Mouse (Mus musculus) stomach, postnatal 0 days (tissue): ENCODE data around the gene Fam83b. TPM values are rescaled to one million over a fixed set of nuclear protein-coding genes. Genes with fewer than 3 reads are reported as not detected.

ENCODE experiments used
- ATAC-seq: fragments of 200-750 bp; cut with Nextera tagmentation; 2 replicates; pipeline ENCODE4 v1.8.0; 2017; ENCODE audit not compliant: low FRiP score, low TSS enrichment
- DNase-seq: peaks from one replicate; pipeline ENCODE4 v3.0.0-alpha.2; 2016; ENCODE audit warnings: low spot score
- H3K27ac ChIP-seq: fragments of 300-500 bp; sonication (generic); replicated peaks from 2 replicates; pipeline ENCODE4 v1.5.1; 2014; ENCODE audit warnings: mild to moderate bottlenecking, control low read depth
- H3K27me3 ChIP-seq: fragments of 300-500 bp; sonication (generic); 2 replicates; pipeline ENCODE4 v1.6.1; 2014; ENCODE audit warnings: low read length; ENCODE audit not compliant: control insufficient read depth, insufficient read depth
- H3K36me3 ChIP-seq: fragments of 300-500 bp; sonication (generic); 2 replicates; pipeline ENCODE4 v1.6.1; 2014; ENCODE audit warnings: low read length, mixed read lengths; ENCODE audit not compliant: control insufficient read depth, insufficient read depth
- H3K4me1 ChIP-seq: fragments of 300-500 bp; sonication (generic); replicated peaks from 2 replicates; pipeline ENCODE4 v1.6.1; 2014; ENCODE audit warnings: antibody characterized with exemption; ENCODE audit not compliant: control insufficient read depth, insufficient read depth
- H3K4me2 ChIP-seq: fragments of 300-500 bp; sonication (generic); replicated peaks from 2 replicates; pipeline ENCODE4 v1.6.1; 2014; ENCODE audit warnings: low read depth, mild to moderate bottlenecking, control low read depth, moderate library complexity
- H3K4me3 ChIP-seq: fragments of 300-500 bp; sonication (generic); 2 replicates; pipeline ENCODE4 v1.5.1; 2014; ENCODE audit warnings: low read depth, low read length, control low read depth
- H3K9ac ChIP-seq: fragments of 300-500 bp; sonication (generic); 2 replicates; pipeline ENCODE4 v1.6.1; 2014; ENCODE audit warnings: mild to moderate bottlenecking, low read length, control low read depth, mixed read lengths
- H3K9me3 ChIP-seq: fragments of 300-500 bp; sonication (generic); 2 replicates; pipeline ENCODE4 v1.6.1; 2016; ENCODE audit warnings: low read length; ENCODE audit not compliant: control insufficient read depth
- CTCF ChIP-seq: IDR thresholded peaks from 2 replicates; pipeline ENCODE4 v1.5.1; 2016; ENCODE audit warnings: antibody characterized with exemption, low read depth, mild to moderate bottlenecking, moderate library complexity
- EP300 ChIP-seq: optimal IDR thresholded peaks from 2 replicates; pipeline ENCODE3; 2016; ENCODE audit warnings: antibody characterized with exemption
- WGBS: fragments of 180-500 bp; shearing (Covaris S2); extraction: QIAGEN DNeasy Blood & Tissue Kit; methylation state at CpG from one replicate; pipeline ENCODE4 v1.1.7; 2014; 5-methylcytosine and 5-hydroxymethylcytosine counted together
- polyA plus RNA-seq: library from polyadenylated mRNA; unstranded; fragments of >200 nt; fragmentation: Nextera tagmentation; extraction: Ambion mirVana; gene quantifications from 2 replicates; pipeline ENCODE4 v1.2.1, GENCODE M21; 2015

The Fam83b gene
- polyA plus RNA-seq, 1 experiment from 2014 or later: 4.7 TPM

DNA sequence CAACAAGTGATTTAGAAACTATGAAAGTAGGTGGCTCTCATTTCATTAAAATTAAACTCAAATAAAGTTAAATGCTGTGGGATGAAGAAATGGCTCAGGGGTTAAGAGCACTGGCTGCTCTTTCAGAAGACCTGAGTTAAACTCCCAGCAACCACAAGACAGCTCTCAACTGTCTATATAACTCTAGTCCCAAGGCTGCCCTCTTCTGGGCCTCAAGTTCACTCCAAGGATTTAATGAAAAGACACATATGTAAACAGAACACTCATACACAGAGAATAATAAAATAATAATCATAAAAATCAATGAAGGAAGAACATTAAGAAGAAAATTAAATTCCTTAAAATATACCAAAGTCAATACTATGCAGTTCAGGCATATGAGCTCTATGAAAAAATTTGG is 105.4 kb downstream of the Fam83b start:
- no peak for ATAC-seq
- no peaks in the 10 kb centered on the region for H3K4me1 ChIP-seq
- no peak for TF ChIP-seq EP300
- TF ChIP-seq CTCF: 0 out of 2 replicates have a peak, but pooled peaks have one; percentile 3
- H3K9me3 ChIP-seq: no peaks in the 10 kb centered on the region
- no peaks in the 10 kb centered on the region for H3K36me3 ChIP-seq
- no peak overlapping the region for H3K27ac ChIP-seq
- no peak overlapping the region for H3K4me3 ChIP-seq
- DNase-seq: no peak
- H3K4me2 ChIP-seq: no peak overlapping the region
- H3K27me3 ChIP-seq: no peaks in the 10 kb centered on the region
- H3K9ac ChIP-seq: no peak overlapping the region

DNA sequence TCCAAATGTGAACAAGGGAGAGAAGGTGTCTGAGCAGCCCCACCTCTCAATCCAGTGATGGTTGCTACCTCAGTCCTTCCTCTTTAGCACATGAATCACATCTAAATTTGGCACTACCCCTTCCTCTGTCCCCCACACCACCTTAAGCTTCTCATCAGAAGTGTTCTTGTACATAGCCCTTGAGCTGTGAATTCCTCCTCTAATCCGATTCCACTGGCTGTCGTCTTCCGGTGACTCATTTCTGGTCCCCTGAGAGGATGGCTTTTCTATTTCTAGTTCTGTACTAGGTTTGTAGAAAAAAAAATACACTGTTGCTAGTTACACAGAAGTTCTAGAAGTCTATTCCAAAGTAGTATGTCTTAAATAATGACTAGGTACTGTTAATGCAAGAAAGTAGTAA is 111.2 kb downstream of the Fam83b start:
- TF ChIP-seq EP300 (no peak), CTCF (no peak)
- Histone ChIP-seq H3K4me1 (no peaks in the 10 kb centered on the region), H3K36me3 (no peaks in the 10 kb centered on the region), H3K4me3 (no peak overlapping the region), H3K27ac (no peak overlapping the region), H3K9ac (no peak overlapping the region), H3K27me3 (no peaks in the 10 kb centered on the region), H3K4me2 (no peak overlapping the region), H3K9me3 (no peaks in the 10 kb centered on the region)
- 85% methylated on average over 3 of the region's 3 CpGs for WGBS
- no peak for ATAC-seq
- DNase-seq: no peak

Other genes with a start within 250 kb of the Fam83b start
- gene Hcrtr2, start 243.3 kb downstream of the Fam83b start, polyA plus RNA-seq: 0.04 and 0.08 TPM in 2 replicates